Mouse (Mus musculus): ENCODE measurements around the gene Ell3. TPM values are rescaled to one million over a fixed set of nuclear protein-coding genes. Genes with fewer than 3 reads are reported as not detected.
A peak's percentile ranks its signal among the peaks of the same experiment; 100 is the strongest.
"Not testable (repeated sequence)": the region's sequence is repeated elsewhere in the genome, so short reads cannot be mapped to it uniquely, and the experiment has no call there.

Ell3 gene
- total RNA-seq (2021), result 0.49 TPM in 1 of 2 replicates, not detected in the other
- long read RNA-seq, partial matches to known transcripts, result 0 of 1 reads
- long read RNA-seq, other reads (novel, unspliced or antisense), result 0 of 1 reads

DNA sequence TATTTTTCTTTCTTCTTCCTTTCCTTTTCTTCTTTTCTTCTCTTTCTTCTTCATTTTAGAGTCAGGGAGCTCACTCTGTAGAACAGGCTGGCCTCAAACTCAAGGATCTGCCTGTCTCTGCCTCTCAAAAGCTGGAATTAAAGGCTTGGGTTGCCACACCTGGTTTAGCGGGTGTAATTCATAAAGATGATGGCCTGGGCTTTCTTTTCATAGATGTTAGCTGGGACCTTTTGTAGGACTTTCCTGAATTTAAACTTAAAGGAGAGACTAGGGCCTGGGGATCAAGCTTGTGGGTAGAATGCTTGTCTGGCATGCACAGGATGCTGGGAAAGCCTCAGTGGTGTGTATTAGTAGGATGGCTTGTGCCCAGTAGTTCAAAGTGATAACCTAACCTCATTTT is at the start of gene Ell3:
Gene Ell3 (minus strand): TSS at position 101 of the 400 bp plus-strand sequence.
- DNase-seq, result no peak

DNA sequence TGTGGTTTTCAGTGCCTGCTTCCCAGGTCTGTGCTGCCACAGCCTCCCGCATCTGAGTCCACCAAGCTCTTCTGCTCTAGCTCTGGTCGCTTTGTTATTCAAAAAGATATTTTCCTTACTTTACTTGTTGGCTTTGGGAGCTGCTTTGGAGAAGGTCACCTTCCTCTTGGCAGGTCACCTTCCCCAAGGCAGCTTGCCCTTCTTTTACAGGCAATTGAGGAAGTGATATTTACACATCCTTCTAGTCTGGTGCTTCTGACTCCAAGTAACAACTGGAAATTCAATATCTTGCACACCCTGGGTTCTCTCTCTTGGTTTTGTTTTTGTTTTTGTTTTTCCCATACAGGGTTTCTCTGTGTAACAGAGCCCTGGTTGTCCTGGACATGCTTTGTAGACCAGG is 40.3 kb upstream of the Ell3 start:
- DNase-seq, result not testable (repeated sequence)

DNA sequence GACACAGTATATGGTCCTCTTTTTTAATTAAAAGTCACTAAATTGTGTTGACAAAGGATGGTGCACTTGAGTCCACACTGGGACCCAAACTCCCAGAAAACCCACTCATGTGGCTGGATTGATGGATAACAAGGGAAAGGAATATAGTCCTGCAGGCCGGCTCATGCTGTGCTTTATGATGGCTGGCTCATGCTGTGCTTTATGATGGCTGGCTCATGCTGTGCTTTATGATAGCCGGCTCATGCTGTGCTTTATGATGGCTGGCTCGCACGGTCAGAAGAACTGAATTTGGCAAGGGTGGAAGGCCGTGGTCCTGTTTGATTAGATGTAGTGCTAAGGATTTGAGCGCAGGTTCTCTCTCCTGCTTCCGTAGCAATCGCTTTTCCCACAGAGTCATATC is 39.5 kb upstream of the Ell3 start:
- no peak for DNase-seq

DNA sequence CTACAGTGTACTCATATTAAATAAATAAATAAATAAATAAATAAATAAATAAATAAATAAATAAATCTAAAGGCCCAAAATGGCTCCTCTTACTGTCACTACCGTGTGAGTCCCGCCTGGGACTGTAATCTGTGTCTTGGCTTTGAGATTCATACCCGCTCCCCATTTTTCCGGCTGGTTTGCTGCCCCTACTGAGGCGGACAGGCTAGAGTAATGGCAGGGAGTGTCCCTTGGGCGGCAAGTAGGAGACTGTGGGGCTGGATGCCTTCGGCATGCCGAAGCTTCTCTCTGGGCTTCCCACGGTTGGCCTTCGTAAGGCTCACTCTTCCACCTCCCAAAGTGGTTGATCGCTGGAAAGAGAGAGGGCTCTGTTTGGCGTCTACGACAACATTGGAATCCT is 36.8 kb upstream of the Ell3 start:
- not testable (repeated sequence) for DNase-seq

DNA sequence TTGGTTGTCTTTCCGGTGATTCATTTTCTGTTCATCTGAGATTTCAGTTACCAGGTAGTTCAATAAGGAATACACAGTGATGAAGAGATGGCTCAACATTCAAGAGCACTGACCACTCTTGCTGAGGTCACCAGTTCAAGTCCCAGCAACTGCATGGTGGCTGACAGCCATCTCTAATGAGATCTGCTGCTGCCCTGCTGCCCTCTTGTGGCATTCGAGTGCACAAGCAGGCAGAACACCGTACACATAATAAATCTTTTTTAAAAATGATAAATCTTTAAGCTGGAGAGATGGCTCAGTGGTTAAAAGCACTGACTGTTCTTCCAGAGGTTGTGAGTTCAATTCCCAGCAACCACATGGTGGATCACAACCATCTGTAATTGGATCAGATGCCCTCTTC is 36.4 kb upstream of the Ell3 start:
- DNase-seq, result peak; percentile 18

DNA sequence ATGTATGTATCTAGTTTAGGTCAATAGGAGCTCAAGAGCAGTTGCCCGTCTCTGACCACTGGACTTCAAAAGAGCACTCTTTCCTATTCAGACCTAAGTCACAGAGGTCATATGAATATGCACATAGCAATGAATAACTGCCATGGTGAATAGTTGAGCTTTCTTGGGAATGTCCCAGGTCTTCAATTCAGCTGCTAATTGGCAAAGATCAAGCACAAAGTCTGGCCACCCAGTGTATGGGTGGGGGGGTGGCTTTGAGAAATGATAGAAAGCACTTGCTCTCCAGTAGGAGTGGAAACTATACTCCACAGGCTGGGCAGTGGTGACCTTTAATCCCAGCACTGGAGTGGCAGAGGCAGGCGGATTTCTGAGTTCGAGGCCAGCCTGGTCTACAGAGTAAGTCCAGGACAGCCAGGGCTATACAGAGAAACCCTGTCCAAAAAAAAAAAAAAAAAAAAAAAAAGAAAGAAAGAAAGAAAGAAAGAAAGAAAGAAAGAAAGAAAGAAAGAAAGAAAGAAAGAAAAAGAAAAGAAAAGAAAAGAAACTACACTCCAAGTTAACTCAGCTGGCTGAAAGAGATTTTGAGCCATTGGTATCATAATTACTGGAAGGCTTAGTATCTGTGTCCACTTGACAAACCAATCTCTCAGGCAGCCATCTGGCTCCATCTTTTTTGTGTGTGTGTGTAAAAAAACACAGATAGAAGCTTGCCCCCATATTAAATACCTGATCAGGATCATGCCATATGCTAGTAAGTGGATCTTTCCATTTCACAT is 33.6 kb upstream of the Ell3 start:
- DNase-seq, result no peak

DNA sequence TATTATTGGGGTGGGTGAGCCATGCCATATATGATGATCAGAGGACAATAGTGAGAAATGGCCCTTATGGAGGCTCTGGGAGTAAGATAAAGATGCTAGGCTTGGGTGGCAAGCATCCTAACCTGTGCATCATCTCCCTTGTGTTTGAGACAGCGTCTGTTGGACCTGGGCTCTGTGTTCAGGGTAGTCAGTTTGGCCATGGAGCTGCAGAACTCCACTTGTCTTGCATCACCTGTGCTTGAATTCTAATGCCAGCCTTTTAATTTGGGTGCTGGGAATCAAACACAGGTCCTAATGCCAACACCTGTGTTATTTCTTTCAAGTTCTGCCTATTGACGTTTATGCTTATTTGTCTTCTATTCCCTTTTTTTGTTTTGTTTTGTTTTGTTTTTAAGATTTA is 31.2 kb upstream of the Ell3 start:
- not testable (repeated sequence) for DNase-seq

DNA sequence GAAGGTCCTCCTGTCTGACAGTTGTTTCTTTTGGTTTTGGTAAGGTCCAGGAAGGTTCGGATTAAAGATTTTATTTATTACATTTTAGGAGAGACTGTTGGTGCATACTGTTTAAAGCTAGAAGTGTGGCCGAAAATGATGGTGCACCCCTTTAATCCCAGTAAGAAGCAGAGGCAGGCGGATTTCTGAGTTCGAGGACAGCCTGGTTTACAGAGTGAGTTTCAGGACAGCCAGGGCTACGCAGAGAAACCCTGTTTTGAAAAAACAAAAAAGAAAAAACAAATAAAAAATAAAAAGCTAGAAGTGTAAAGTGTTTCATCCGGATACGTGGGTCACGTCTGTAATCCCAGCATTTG is 30.1 kb upstream of the Ell3 start:
- no peak for DNase-seq

DNA sequence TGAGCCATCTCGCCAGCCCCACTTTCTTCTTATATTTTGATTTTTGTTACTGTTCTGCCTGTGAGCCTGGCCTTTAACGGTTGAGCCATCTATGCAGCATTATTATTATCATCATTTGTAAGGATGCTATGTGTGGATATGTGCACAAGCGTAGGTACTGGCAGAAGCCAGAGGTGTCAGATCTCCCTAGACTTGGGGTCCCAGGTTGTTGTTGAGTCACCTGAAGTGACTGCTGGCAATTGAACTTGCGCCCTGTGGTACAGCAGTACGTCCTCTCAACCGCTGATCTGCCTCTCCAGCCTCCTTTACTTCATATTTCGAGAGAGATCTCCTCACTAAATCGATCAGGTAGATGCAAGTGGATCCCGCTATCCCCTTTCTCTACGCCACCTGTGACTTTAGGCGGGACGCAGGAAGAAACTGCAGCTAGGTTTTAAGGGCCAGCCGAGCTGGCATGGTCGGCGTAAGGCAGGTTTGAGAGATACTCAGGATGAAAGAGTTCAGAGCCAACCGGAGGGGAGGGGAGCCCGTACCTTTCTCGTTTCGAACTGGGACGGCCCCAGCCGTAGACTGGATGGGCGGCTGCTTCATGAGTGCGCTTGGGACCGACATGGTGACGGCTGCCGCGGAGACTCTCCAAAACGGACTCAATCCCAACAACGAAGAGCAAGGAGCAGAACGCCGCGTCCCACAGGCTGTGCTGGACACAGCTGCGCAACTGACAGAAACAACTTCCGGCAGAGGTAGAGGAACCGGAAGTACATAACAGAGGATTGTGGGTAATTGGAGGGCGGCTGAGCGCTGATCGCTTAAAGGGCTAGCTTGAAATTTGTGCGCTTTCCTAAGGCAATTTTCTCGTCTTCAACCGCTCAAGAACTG is 29.5 kb upstream of the Ell3 start, which contains the start of gene Mfap1b:
Gene Mfap1b (minus strand): TSS at position 767 of the 879 bp plus-strand sequence.
- peak; percentile 69 for DNase-seq

DNA sequence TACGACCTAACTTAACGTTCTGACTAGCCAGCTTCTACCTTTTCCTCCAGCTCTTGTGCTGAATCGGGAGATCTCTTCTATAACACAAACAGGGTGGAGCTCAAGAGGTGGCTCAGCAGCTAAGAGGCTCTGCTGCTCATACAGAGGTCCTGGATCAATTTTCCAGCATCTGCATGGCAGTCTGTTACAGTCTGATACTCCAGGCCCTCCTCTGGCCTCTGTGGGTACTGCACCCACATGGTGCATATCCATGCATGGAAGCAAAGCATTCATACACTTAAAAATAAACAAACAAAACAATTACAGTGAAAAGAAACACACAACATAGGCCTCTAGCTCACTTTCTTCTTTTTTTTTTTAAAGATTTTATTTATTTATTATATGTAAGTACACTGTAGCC is 28.7 kb upstream of the Ell3 start:
- not testable (repeated sequence) for DNase-seq

DNA sequence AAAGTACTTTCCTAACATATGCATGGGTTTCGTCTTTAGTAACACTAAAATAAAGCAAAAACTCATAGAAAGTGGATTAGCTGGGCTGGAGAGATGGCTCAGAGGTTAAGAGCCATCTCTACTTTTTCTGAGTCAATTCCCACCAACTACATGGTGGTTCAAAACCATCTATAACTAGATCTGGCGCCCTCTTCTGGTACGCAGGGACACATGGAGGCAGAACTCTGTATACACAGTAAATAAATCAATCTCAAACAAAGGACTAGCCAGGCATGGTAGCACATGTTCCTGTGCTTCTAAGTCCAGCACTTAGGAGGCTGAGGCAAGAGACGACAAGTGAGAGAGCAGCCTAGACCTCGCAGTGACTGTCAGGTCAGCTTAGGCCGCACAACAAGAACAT is 24.9 kb upstream of the Ell3 start:
- not testable (repeated sequence) for DNase-seq

DNA sequence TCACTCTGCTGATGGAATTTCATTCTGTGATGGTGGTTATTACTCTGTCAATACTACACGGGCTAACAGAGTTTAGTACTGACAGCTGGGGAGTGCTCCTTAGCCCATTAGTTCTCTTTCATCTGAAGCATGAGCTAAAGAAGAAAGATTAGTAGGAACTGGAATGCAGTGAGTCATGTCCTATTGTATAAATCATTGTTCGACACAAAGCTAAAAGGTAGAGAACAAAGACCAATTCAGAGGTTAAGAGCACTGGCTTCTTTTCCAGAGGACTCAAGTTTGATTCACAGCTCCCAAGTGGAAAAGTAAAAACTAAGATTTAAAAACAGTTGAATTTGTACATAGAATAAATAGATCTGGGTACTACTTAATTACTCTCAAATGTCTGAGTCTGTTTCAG is 16.0 kb upstream of the Ell3 start:
- no peak for DNase-seq

DNA sequence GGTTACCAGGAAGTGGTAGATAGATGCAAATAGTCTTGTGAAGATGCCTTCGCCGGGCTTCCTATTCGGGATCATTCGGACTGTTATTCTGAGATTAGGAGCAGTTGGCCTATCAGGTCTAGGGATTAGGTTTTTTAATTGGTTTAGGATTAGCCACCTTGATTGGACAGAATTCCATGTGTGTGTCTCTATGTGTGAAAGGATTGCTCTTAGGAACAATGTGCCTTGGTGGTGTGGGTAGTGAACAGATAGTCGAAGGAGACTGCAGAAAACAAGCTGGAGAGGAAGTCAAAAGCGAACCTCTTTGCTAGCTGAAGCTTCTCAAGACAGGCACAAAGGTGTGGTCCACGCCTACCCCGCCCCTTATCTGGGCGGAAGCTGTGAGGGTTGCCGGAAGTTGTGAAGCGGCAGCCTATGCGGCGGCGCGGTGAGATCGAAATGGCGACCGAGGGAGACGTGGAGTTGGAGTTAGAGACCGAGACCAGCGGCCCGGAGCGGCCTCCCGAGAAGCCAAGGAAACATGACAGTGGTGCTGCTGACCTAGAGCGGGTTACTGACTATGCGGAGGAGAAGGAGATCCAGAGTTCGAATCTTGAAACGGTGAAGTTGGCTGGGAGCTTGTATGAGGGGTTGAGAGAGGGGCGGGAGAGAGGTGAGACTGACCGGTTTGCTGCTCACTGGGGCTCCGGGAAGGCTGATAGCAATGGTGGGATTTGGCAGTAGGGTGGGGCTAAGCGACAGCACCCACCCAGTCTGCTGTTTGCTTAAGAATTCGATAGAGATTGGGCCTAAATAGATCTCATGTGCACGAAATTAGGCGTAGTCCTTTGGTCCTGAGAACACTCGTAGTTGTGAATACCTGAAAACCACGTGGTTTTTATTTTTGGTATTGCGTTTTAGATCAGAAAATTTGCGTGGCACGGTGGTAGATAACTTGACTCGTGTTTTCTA is 12.9 kb upstream of the Ell3 start, which contains the start of gene Serinc4:
Gene Serinc4 (minus strand): TSS at position 90 of the 951 bp plus-strand sequence.
- DNase-seq, result peak; percentile 85

DNA sequence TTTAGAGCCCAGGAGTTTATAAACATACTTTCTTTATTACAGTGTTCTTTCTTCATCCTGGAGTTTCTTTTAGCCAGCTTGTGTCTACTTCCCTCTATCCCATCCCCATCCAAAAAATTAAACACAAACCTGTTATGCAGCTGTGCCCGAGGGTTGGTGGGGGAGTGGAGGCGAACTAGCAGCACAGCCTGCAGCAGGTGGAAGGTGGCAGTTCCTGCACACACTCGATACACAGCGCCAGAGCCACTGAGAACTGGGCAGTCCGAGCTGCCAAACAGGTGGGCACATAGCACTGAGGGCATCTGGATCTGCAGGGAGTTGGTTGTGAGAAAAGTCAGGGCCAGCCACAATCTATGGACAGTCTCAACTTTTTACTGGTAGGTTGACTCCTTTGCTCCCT is 11.5 kb upstream of the Ell3 start:
- DNase-seq, result no peak

DNA sequence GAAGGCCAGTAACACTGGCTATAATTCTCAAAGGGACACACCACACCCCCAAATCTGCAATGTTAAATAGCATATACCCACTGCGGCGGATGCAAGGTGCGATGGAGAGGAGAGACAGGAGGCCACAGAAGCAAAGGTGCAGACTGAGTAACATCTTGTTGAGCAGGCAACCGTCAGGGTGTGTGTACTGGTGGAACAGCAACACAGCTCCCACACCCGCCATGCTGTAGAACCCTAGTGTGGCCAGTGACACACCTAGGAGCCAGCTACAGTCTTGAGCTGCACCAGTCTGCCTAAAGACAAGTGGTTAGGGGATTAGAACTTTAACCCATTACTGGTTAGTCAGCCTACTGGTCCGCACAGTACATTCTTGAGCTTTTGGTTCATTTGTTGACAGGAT is 9.8 kb upstream of the Ell3 start:
- no peak for DNase-seq

DNA sequence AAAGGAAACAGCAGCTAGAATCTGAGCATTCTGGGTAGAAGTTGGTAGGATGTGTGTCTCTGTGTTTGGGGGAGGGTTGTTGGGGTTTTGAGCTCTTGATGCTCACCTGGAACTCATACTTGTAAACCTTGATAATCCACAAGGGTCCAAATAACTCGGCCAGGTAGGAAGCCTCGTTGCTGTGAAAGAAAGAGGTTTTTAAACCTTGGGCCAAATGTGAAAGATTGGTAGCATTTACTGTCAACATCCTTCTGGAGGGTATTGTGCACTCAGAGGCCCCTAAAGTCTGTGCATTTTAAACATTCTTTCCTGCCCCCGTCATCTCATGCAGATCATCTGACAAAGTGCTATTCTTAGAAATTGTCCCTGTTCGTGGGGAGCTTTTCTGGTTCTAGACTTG is 8.9 kb upstream of the Ell3 start, which contains the start of gene Hypk:
Gene Hypk (plus strand): TSS at position 301 of the 400 bp plus-strand sequence.
- no peak for DNase-seq

DNA sequence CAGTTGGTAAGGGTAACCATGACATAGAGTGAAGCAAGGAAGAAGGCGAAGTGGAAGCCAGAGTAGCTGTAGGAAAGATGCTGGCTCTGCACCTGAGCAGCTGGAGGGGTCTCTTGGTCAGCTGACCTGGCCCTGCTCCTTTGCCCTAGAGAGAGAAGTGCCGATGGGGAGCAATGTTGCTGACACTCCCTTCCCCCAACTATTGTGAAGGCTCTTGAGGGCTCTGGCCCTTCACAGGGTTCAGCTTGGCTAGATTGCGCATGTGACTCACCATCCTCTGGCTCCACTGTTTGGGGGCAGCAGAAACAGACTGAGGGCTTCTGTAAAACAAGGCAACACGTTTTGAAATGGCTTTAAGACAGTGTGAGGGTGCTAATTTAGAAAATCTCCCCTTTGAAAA is 8.3 kb upstream of the Ell3 start:
- no peak for DNase-seq

DNA sequence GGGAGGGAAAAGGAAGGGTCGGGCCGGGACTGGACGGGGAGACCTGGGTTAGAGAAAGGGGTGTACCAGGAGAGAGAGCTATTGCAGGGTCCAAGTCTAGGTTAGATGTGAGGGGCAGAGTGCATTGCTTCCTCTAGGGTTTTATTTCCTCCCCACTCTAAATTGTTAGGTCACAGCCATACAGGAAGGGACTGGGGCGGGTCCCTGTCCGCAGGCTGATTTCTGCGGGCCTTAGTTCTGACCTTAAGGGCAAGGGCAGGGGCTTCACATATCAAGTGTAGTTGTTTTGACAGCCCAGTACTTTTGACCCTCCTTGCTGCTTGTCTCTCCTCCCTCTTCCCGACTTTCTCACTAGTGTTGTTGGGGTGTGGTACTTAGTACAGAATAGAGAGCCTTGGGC is 6.0 kb upstream of the Ell3 start:
- DNase-seq, result no peak

DNA sequence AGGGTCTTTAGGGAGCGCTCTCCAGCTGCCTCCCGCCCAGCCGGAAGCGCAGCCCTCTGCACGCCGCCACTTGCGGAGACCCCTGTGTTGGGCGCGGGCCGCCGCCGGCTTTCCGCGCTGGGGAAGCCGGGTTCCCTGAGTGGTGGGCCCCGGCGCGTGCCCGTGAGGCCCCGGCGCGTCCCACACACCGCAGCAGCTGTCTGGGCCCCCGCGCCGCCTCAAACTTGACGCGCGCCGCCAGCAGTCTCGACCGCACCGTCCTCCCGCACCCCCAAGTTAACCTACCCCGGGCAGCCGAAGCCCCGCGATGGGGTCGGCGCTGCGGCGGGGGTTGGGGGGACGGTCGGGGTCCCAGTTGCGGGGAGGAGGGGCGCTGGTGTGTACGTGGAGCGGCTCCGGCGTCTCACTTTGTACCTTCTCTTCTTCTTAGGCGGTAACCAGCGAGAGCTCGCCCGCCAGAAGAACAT is 5.5 kb upstream of the Ell3 start:
- peak; percentile 39 for DNase-seq

DNA sequence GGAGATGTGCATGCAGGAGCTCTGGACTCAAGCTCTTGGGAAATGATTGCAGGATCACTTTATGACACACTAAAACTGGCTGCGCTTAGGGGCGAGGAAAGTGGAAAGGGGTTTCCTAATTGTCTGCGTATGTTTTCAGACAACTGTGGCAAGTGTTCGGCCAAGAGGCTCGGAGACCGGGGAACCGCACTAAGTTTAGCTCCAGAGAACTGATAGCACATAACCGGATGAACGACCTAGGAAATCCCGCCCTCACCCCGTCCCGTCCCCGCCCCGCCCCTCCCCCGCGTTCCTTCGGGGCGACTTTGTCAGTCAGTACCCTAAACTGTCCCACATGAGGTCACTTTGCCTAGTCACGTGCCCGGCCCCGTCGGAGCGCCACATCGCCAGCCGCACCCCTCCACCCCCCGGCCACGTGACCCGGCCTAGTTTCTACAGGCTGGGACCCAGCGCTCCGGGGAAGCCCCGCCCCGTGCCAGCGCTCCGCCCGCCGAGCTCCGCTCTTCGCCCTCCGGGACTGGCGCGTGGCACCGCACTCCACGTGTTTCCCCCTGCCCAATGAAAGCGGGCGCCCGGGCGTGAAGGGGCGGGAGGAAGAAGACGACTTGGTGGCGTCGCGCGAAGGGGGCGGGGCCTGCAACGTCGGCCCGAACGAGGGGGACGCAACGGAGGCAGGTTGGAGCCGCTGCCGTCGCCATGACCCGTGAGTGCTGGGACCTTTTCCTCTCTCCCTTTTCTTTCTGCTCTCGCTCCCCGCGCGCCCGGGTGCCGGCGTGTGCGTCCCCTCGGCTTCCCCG is 4.9 kb upstream of the Ell3 start, which contains the start of gene Serf2:
Gene Serf2 (plus strand): TSS at position 457 of the 797 bp plus-strand sequence.
- DNase-seq, result peak; percentile 100

DNA sequence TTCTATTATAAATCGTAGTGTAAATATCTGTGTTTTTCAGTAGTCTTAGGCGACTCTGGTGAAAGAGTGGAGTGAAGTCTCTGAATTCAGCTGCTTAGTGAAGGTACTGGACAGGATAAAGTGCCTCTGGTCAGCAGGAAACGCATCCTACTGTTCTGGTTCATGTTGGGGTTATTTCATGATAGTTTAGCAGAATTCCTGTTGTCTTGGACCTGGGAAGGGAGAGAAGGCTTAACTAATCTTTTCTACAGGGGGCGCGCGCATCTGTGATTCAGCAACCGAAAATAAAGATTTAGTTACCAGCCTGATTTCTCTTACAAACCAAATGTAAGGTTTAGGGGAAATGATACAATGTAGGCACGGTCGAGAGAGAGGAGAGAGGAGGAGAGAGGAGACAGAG is 4.1 kb upstream of the Ell3 start:
- peak; percentile 36 for DNase-seq

All from adrenal gland, postnatal 25 days (tissue).